Mouse (Mus musculus): Measurements from ENCODE around the gene Brix1.
"Not testable (repeated sequence)": the region's sequence is repeated elsewhere in the genome, so short reads cannot be mapped to it uniquely, and the experiment has no call there.

Brix1 gene

DNA sequence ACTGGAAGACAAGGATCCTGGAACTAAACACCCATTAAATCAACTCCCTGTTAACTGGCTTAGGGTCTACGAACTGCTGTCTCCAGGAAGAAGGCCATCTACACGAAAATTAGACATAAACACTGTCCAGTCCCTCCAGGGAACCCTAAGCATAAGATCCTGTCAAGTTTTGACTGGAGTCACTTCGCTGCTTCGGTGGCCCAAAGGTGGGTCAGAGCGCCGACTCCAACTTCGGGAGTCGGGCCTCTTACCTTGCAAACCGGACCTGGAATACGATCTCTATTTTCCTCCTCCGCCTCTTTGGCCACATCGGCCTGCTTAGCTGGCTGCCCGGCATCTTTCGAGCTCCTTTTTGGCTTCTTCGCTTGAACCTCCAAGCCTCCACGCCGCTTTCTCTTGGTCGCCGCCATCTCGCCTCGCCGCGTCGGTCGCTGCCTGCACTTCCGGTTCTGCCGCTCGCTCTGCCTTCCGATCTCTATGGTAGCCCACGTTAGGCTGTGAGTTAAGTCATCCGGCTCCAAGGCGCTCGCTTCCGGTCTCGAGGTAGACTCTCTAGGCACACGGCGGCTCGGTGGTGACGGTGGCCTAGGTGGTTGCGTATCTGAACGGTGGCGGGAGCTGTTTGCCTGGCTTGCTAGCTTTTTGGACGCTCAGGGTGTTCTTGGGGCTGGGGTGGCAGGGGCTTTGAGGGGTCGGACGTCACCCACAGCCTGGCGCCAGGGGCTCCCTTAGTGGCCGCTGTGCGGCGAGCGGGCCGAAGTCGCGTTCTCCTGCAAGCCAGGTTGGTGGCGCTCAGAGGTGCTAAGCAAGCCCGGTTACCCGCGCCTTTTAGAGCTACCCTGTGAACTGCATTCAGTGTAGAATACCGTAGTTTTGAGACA, at the start of gene Brix1, which contains the start of gene Rad1:
Gene Brix1 (minus strand): TSS at position 464 of the 881 bp plus-strand sequence.
Gene Rad1 (plus strand): TSS at position 535 of the 881 bp plus-strand sequence.
- DNase-seq: peak; percentile 96

DNA sequence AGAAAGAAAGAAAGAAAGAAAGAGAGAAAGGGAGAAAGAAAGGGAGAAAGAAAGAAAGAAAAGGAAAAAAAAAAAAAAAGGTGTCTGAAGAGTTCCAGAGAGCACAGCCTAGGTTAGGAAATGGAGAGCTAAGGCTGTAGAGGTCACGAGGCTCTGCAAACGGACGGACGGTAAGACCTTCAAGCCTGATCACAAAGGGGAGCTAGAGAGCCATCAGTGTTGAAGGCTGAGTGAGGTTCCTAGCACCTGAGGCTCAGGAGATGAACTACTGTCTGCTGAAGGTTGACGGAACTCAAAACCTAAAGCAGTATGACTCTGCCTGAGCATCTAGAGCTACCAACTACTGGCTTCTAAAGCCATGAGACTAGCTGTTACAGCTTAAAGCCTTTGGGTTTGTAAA, 48.8 kb upstream of the Brix1 start:
- no peak for DNase-seq

DNA sequence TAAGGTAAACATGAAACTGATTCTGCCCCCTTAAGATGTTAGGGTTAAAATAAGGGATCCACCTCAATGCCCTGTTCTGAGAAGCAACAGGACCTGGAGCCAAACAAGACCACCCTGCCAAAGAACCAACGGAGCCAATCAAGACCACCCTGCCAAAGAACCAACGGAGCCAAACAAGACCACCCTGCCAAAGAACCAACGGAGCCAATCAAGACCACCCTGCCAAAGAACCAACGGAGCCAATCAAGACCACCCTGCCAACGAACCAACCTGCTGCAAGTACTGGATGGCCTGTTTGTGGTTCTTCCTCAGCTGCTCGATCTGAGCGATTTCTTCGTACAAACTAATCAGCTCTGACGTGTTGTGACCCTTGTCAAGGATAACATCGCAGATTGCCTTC, 47.6 kb upstream of the Brix1 start:
- not testable (repeated sequence) for DNase-seq

DNA sequence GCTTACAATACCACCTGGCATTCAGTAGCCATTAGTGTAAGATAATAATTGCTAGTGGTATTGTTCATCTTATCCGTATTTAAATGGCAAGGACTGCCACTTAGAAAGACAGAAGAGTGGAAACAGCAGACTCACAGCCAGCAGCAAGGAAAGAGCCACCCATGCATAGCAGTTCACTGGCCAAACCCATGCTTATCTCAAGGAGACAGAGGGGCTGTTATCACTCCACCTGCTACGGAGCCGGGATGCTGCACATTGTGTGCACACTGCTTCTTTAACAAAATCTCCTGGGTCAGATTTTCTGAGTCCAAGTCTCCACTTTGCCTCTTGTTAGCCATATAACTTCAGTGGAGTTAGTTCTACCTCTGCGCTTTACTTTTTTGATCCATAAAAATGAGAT, 45.6 kb upstream of the Brix1 start:
- DNase-seq: no peak

GRCm38 (mm10) chr15:10525896-10526295, 40.1 kb upstream of the Brix1 start:
- no peak for DNase-seq

- DNase-seq: no peak
These were observed 29.4 kb upstream of the Brix1 start for GRCm38 (mm10) chr15:10515166-10515565.

GRCm38 (mm10) chr15:10506099-10506498, 20.4 kb upstream of the Brix1 start:
- DNase-seq: peak; percentile 62

GRCm38 (mm10) chr15:10500838-10501719, 15.3 kb upstream of the Brix1 start:
- DNase-seq: peak; percentile 71

DNA sequence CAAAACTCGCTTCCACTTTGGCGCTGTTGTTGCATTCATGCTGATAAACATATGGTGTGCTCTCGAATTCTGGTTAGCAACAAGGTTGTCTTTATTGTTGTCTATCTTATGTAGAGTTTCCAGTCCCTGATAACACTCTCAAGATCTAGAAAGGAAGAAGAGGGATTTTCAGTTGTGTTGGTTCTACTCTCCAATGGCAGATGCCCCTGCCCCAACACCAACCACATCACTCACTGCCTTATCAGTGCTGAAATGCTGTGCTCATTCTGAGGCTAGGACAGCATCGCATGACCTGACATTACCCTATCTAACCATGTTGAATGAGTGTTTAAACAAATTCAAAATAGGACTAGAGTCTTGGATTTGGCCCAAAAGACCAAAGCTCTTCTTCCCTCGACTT, 14.3 kb upstream of the Brix1 start:
- DNase-seq: no peak

DNA sequence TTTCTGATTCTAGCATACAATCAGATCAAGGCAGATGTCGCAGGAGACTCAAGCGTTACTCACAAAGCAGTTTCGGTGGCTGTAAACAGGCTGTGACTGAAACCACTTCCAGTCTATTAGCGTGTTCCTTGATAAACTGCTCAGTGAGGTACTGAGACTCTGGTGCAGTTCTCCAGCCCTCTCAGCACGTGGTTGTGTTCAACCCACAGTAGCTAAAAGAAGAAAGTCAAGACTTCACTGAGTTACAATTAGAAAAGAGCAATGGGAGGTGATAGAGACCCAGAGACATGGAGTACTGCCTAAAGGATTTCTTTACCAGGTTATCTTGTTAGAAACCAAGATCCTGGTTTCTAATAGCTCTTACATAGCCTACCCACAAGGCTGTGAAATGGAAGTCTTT, 13.8 kb upstream of the Brix1 start:
- no peak for DNase-seq

DNA sequence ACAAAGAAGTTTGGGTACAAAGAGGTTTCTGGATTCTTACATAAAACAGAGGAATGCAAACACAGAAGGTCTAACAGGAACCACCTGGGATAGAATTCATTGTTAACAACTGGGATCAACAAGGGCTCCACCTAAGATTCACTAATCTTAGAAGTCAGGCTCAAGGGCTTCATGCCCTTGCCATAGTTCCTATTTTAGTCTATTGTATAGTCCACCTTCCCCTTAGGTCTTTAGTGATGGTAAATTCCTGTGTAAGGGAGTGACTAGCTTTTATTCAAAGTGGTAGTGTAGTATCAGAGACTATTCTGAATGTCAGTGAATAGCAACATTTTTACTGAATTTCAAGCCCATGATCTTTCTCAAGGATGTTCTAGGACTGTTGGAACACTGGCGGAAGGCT, 10.9 kb upstream of the Brix1 start:
- not testable (repeated sequence) for DNase-seq

- no peak for DNase-seq
These were observed 10.2 kb upstream of the Brix1 start for GRCm38 (mm10) chr15:10495944-10496343.

DNA sequence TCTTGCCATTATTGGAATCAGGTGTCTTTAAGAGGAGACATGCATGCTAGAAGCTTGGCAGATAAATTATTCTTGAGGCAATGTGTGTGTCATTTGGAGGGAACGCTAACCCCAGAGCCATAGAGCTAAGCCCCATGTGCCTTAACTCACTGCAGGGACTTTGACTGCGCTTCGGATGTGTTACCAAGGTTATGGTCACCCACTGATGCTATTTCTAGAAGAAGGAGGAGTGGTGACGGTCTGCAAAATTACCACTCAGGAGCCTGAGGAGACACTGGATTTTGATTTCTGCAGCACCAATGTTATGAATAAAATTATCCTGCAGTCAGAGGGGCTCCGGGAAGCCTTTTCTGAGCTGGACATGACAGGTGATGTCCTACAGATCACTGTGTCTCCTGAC, 4.4 kb upstream of the Brix1 start:
- DNase-seq: no peak

- DNase-seq: peak; percentile 11
These were observed 1.5 kb upstream of the Brix1 start for GRCm38 (mm10) chr15:10487246-10487645.

- DNase-seq: no peak
These were observed 655 bp upstream of the Brix1 start for GRCm38 (mm10) chr15:10486365-10486839.

- DNase-seq: no peak
These were observed 14.8 kb downstream of the Brix1 start for GRCm38 (mm10) chr15:10470941-10471340.

- peak; percentile 93 for DNase-seq
These were observed 15.5 kb downstream of the Brix1 start, which contains the start of gene Dnajc21 for GRCm38 (mm10) chr15:10470151-10470831. Gene Dnajc21, minus strand, starts transcription at chr15:10470516.

DNA sequence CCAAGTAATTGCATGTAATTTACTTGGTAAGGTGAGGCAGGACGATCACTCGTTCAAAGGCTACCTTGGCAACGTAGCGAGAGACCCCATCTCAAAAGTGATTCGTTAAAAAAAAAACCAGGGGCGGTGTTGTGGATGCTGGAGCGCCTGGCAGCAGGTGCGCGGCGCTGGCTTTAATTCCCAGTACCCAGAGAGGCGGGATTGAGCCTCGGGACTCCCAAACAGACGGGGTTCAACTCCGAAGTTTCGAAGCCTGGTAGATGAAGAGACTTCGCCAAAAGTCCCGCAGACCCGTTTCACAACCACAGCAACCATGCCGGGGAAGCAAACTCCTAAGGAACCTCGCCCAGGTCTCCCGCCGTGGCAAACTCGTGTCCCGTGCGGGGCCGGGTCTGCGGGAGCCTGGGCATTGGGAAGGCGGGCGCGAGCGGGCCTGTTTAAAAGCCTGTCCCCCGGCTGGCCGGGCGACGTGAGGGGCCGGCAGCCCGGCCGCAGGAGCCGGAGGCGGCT, 16.1 kb downstream of the Brix1 start:
- DNase-seq: no peak

GRCm38 (mm10) chr15:10468761-10469160, 17.0 kb downstream of the Brix1 start:
- no peak for DNase-seq

DNA sequence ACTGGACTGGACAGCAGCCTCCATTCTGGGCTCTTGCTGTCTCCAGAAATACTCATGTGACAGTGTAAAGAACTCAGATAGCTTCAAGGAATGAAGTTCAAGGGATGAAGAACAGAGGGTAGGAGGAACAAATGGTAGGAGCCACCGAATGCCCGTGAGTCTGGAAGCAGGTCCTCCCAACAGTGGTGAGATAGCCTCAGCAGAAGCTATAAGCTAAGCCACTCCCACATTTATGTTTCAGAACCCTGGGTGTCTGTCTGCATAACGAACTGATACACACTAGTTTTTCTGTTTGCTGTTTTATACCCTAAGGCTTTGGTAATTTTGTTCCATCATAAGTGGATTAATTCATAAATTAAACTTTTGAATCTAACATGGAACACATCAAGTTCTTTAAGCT, 21.1 kb downstream of the Brix1 start:
- DNase-seq: no peak

DNA sequence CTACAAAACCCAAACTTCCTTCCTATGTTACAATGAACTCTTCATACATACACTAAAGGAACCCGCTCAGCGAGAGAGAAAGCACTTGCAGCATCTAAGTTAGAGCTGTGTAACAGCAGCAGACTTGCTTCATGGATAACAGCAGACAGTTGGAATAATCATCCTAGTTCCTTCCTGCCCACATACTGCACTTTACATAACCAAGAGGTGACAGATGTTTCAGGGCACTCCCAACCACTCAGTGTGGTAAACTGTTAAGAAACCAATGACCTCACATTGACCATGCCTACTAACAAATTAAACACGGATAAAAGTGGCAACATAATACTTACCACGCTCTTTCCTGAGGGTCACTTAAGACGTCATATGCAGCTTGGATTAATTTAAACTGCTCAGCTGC, 22.2 kb downstream of the Brix1 start:
- DNase-seq: no peak

DNA sequence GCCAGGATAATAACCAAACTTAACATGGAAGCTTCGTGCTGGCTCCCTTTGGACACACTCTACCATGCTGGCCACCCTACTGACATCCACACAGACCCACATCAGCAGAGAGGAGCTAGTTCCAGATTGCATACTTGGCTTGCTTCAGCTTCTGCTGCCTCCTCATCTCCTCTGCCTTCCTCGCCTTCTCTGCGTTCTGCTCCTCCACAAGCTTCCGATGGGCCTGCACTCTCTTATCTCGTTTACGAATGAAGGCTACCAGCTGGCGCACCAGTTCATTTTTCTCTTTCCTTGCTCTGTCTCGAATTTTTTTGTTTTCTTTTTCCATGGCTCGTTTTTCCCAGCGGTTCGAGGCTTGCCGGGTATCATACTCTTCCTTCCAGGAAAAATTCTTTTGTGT, 24.8 kb downstream of the Brix1 start:
- DNase-seq: peak; percentile 34

DNA sequence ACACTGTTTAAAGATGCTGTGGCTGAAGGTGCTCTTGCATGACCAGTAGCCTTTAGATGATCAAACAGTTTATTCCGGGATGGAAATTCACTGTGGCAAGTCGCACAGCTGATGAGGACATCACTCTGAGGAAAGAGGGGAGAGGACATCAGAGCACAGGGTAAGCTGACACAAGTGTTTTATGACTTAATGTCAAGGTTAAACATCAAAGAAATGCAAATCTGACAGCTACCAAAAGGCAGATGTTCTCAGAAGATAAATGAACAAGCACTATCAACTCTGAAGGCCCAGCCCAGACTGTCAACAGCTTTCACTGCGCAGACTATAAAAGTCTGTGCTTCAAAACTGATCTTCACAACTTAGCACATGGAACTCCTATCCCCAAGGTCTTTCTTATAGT, 38.6 kb downstream of the Brix1 start:
- no peak for DNase-seq

Measured in kidney, postnatal 14 days (tissue).